Mouse (Mus musculus) lung, embryonic 14.5 days (tissue): Measurements from ENCODE around the gene Gimap8. TPM values are rescaled to one million over a fixed set of nuclear protein-coding genes. Genes with fewer than 3 reads are reported as not detected.
"Not testable (repeated sequence)": the region's sequence is repeated elsewhere in the genome, so short reads cannot be mapped to it uniquely, and the experiment has no call there.

ENCODE experiments used
- ATAC-seq: fragments of 200-750 bp; cut with Nextera tagmentation; 2 replicates; pipeline ENCODE4 v1.8.0; 2017; ENCODE audit warnings: mild to moderate bottlenecking, moderate TSS enrichment, moderate library complexity; ENCODE audit not compliant: insufficient read depth
- DNase-seq: peaks from one replicate; pipeline ENCODE4 v3.0.0-alpha.2; 2015
- H3K27ac ChIP-seq: fragments of 300-500 bp; sonication (generic); 2 replicates; pipeline ENCODE4 v1.5.1; 2014; ENCODE audit warnings: low read depth, mild to moderate bottlenecking, moderate library complexity
- H3K27me3 ChIP-seq: fragments of 300-500 bp; sonication (generic); 2 replicates; pipeline ENCODE4 v1.6.1; 2014; ENCODE audit warnings: low read length, control low read depth; ENCODE audit not compliant: insufficient read depth
- H3K36me3 ChIP-seq: fragments of 300-500 bp; sonication (generic); 2 replicates; pipeline ENCODE4 v1.6.1; 2014; ENCODE audit warnings: control low read depth; ENCODE audit not compliant: insufficient read depth
- H3K4me1 ChIP-seq: fragments of 300-500 bp; sonication (generic); 2 replicates; pipeline ENCODE4 v1.6.1; 2014; ENCODE audit warnings: antibody characterized with exemption, control low read depth; ENCODE audit not compliant: insufficient read depth
- H3K4me2 ChIP-seq: fragments of 300-500 bp; sonication (generic); 2 replicates; pipeline ENCODE4 v1.6.1; 2014; ENCODE audit warnings: mild to moderate bottlenecking
- H3K4me3 ChIP-seq: fragments of 300-500 bp; sonication (generic); 2 replicates; pipeline ENCODE4 v1.5.1; 2014; ENCODE audit warnings: low read depth, low read length
- H3K9ac ChIP-seq: fragments of 300-500 bp; sonication (generic); 2 replicates; pipeline ENCODE4 v1.6.1; 2014
- H3K9me3 ChIP-seq: fragments of 300-500 bp; sonication (generic); 2 replicates; pipeline ENCODE4 v1.6.1; 2016; ENCODE audit warnings: low read depth, low read length, control low read depth
- CTCF ChIP-seq: IDR thresholded peaks from 2 replicates; pipeline ENCODE4 v1.5.1; 2016; ENCODE audit warnings: antibody characterized with exemption, low read depth
- WGBS: fragments of 180-500 bp; shearing (Covaris S2); extraction: QIAGEN DNeasy Blood & Tissue Kit; methylation state at CpG from one replicate; pipeline ENCODE4 v1.1.7; 2014; 5-methylcytosine and 5-hydroxymethylcytosine counted together
- polyA plus RNA-seq: library from polyadenylated mRNA; unstranded; fragments of >200 nt; fragmentation: Nextera tagmentation; extraction: Ambion mirVana; gene quantifications from 2 replicates; pipeline ENCODE4 v1.2.1, GENCODE M21; 2014

Gimap8 gene
- polyA plus RNA-seq, 1 experiment from 2014 or later = 1.3 TPM

GRCm38 (mm10) chr6:48679701-48680100 is 32.7 kb downstream of the Gimap8 start:
- no peak overlapping the region for H3K4me2 ChIP-seq
- H3K4me1 ChIP-seq = no peaks in the 10 kb centered on the region
- no peak overlapping the region for H3K27ac ChIP-seq
- no peak for ATAC-seq
- no peaks in the 10 kb centered on the region for H3K9me3 ChIP-seq
- H3K27me3 ChIP-seq = no peaks in the 10 kb centered on the region
- no peaks in the 10 kb centered on the region for H3K36me3 ChIP-seq
- WGBS = 64% methylated on average over 6 of the region's 6 CpGs
- H3K9ac ChIP-seq = no peak overlapping the region
- no peak for TF ChIP-seq CTCF
- no peak for DNase-seq
- no peak overlapping the region for H3K4me3 ChIP-seq

GRCm38 (mm10) chr6:48680421-48680820 is 33.4 kb downstream of the Gimap8 start:
- no peak for ATAC-seq
- no peak overlapping the region for H3K27ac ChIP-seq
- H3K27me3 ChIP-seq = no peaks in the 10 kb centered on the region
- H3K4me3 ChIP-seq = no peak overlapping the region
- no peaks in the 10 kb centered on the region for H3K36me3 ChIP-seq
- no peaks in the 10 kb centered on the region for H3K9me3 ChIP-seq
- no peaks in the 10 kb centered on the region for H3K4me1 ChIP-seq
- 74% methylated on average over 5 of the region's 5 CpGs for WGBS
- no peak overlapping the region for H3K4me2 ChIP-seq
- DNase-seq = no peak
- no peak for TF ChIP-seq CTCF
- no peak overlapping the region for H3K9ac ChIP-seq

- Histone ChIP-seq H3K4me3 (no peak overlapping the region), H3K27ac (no peak overlapping the region)
- no peak for ATAC-seq
Observed at GRCm38 (mm10) chr6:48681472-48682090, 34.5 kb downstream of the Gimap8 start.

GRCm38 (mm10) chr6:48682271-48682670 is 35.2 kb downstream of the Gimap8 start:
- 71% methylated on average over 4 of the region's 4 CpGs for WGBS
- H3K36me3 ChIP-seq = no peaks in the 10 kb centered on the region
- no peaks in the 10 kb centered on the region for H3K4me1 ChIP-seq
- H3K4me2 ChIP-seq = no peak overlapping the region
- no peak for TF ChIP-seq CTCF
- H3K4me3 ChIP-seq = no peak overlapping the region
- H3K27ac ChIP-seq = no peak overlapping the region
- ATAC-seq (no peak), DNase-seq (no peak)
- H3K9me3 ChIP-seq = no peaks in the 10 kb centered on the region
- no peaks in the 10 kb centered on the region for H3K27me3 ChIP-seq
- no peak overlapping the region for H3K9ac ChIP-seq

More at GRCm38 (mm10) chr6:48681472-48682090, 34.5 kb downstream of the Gimap8 start:
- 59% methylated on average over 3 of the region's 3 CpGs for WGBS
- Histone ChIP-seq H3K36me3 (no peaks in the 10 kb centered on the region), H3K9ac (no peak overlapping the region), H3K4me1 (no peaks in the 10 kb centered on the region), H3K4me2 (no peak overlapping the region), H3K9me3 (no peaks in the 10 kb centered on the region), H3K27me3 (no peaks in the 10 kb centered on the region)
- TF ChIP-seq CTCF = no peak
- DNase-seq = peak; percentile 26

GRCm38 (mm10) chr6:48683263-48683821 is 36.3 kb downstream of the Gimap8 start:
- DNase-seq, H3K9ac ChIP-seq, H3K27me3 ChIP-seq, H3K4me2 ChIP-seq, H3K9me3 ChIP-seq, H3K27ac ChIP-seq, ATAC-seq, H3K36me3 ChIP-seq, H3K4me3 ChIP-seq, H3K4me1 ChIP-seq: not testable (repeated sequence)
- 97% methylated on average over 3 of the region's 4 CpGs for WGBS

- DNase-seq (no peak), ATAC-seq (no peak)
- Histone ChIP-seq H3K36me3 (no peaks in the 10 kb centered on the region), H3K4me2 (peak within 1 kb of the TSS; percentile 39; the same call in 1 of the 2 replicates), H3K4me1 (no peaks in the 10 kb centered on the region), H3K9me3 (no peaks in the 10 kb centered on the region), H3K27me3 (no peaks in the 10 kb centered on the region), H3K9ac (no peak within 1 kb of the TSS), H3K4me3 (no peak within 1 kb of the TSS), H3K27ac (0 out of 2 replicates have a peak within 1 kb of the TSS, but pooled peaks have one; percentile 42)
- 59% methylated on average over 5 of the region's 5 CpGs for WGBS
- no peak for TF ChIP-seq CTCF
Observed at GRCm38 (mm10) chr6:48684319-48684718, 37.3 kb downstream of the Gimap8 start, which contains the start of gene Gimap4. Gene Gimap4 (plus strand): TSS chr6:48684549.

- H3K4me1 ChIP-seq = no peaks in the 10 kb centered on the region
- H3K9ac ChIP-seq = no peak overlapping the region
- no peaks in the 10 kb centered on the region for H3K9me3 ChIP-seq
- H3K4me3 ChIP-seq = no peak overlapping the region
- ATAC-seq (no peak), DNase-seq (no peak)
- WGBS = 50% methylated on average over 4 of the region's 4 CpGs
- H3K27ac ChIP-seq = no peak overlapping the region
- H3K4me2 ChIP-seq = peak overlapping the region; percentile 39; the same call in 1 of the 2 replicates
- 0 out of 2 replicates have a peak, but pooled peaks have one; percentile 10 for TF ChIP-seq CTCF
- no peaks in the 10 kb centered on the region for H3K27me3 ChIP-seq
- H3K36me3 ChIP-seq = no peaks in the 10 kb centered on the region
Observed at GRCm38 (mm10) chr6:48684806-48685205, 37.8 kb downstream of the Gimap8 start.
